Mouse (Mus musculus): Measurements from ENCODE around the gene BC004004.

BC004004 gene

GRCm38 (mm10) chr17:29339170-29339768 is 70.7 kb downstream of the BC004004 start:
- H3K4me1 ChIP-seq (replicated peaks; ENCODE audit: low read depth, low read length) = peaks cover 67% of the 10 kb centered on the region
- TF ChIP-seq POU5F1 (IDR thresholded peaks at IDR 0.05; ENCODE audit: borderline replicate concordance, low read length) = no peak
- peaks cover 77% of the 10 kb centered on the region for H3K36me3 ChIP-seq (ENCODE audit: insufficient read depth, low read length)
- no peaks in the 10 kb centered on the region for H3K9me3 ChIP-seq (ENCODE audit: low read length)
- H3K4me3 ChIP-seq (replicated peaks; ENCODE audit: low read length) = no peak overlapping the region
- no peaks in the 10 kb centered on the region for H3K27me3 ChIP-seq (ENCODE audit: insufficient read depth, low read length)

- no peaks in the 10 kb centered on the region for H3K9me3 ChIP-seq (ENCODE audit: low read length)
- H3K4me1 ChIP-seq (replicated peaks; ENCODE audit: low read depth, low read length) = peaks cover 72% of the 10 kb centered on the region
- H3K4me3 ChIP-seq (replicated peaks; ENCODE audit: low read length) = peak overlapping the region; percentile 49
- H3K36me3 ChIP-seq (ENCODE audit: insufficient read depth, low read length) = peaks cover 76% of the 10 kb centered on the region
- no peak for TF ChIP-seq POU5F1 (IDR thresholded peaks at IDR 0.05; ENCODE audit: borderline replicate concordance, low read length)
- no peak for TF ChIP-seq CTCF (conservative IDR thresholded peaks at IDR 0.05; ENCODE audit: low read length)
- no peak for TF ChIP-seq NANOG (IDR thresholded peaks at IDR 0.05; ENCODE audit: borderline replicate concordance, low read length)
- H3K27me3 ChIP-seq (ENCODE audit: insufficient read depth, low read length) = no peaks in the 10 kb centered on the region
Observed at GRCm38 (mm10) chr17:29340406-29341261, 72.0 kb downstream of the BC004004 start.

GRCm38 (mm10) chr17:29341591-29342003 is 73.0 kb downstream of the BC004004 start:
- Histone ChIP-seq H3K27me3 (ENCODE audit: insufficient read depth, low read length) (no peaks in the 10 kb centered on the region), H3K9me3 (ENCODE audit: low read length) (no peaks in the 10 kb centered on the region), H3K36me3 (ENCODE audit: insufficient read depth, low read length) (peaks cover 66% of the 10 kb centered on the region), H3K4me1 (replicated peaks; ENCODE audit: low read depth, low read length) (peaks cover 77% of the 10 kb centered on the region), H3K4me3 (replicated peaks; ENCODE audit: low read length) (peak overlapping the region; percentile 49)
- TF ChIP-seq POU5F1 (IDR thresholded peaks at IDR 0.05; ENCODE audit: borderline replicate concordance, low read length) (no peak), CTCF (conservative IDR thresholded peaks at IDR 0.05; ENCODE audit: low read length) (peak; percentile 22; the same call in 1 of the 2 replicates), NANOG (IDR thresholded peaks at IDR 0.05; ENCODE audit: borderline replicate concordance, low read length) (no peak)

GRCm38 (mm10) chr17:29342010-29342910 is 73.7 kb downstream of the BC004004 start:
- TF ChIP-seq CTCF (conservative IDR thresholded peaks at IDR 0.05; ENCODE audit: low read length) (no peak), NANOG (IDR thresholded peaks at IDR 0.05; ENCODE audit: borderline replicate concordance, low read length) (no peak), POU5F1 (IDR thresholded peaks at IDR 0.05; ENCODE audit: borderline replicate concordance, low read length) (no peak)
- H3K4me3 ChIP-seq (replicated peaks; ENCODE audit: low read length) = peak overlapping the region; percentile 49
- no peaks in the 10 kb centered on the region for H3K27me3 ChIP-seq (ENCODE audit: insufficient read depth, low read length)
- peaks cover 78% of the 10 kb centered on the region for H3K4me1 ChIP-seq (replicated peaks; ENCODE audit: low read depth, low read length)
- H3K36me3 ChIP-seq (ENCODE audit: insufficient read depth, low read length) = peaks cover 59% of the 10 kb centered on the region
- H3K9me3 ChIP-seq (ENCODE audit: low read length) = no peaks in the 10 kb centered on the region

GRCm38 (mm10) chr17:29343241-29343640 is 74.7 kb downstream of the BC004004 start:
- Histone ChIP-seq H3K9me3 (ENCODE audit: low read length) (no peaks in the 10 kb centered on the region), H3K27me3 (ENCODE audit: insufficient read depth, low read length) (no peaks in the 10 kb centered on the region), H3K4me1 (replicated peaks; ENCODE audit: low read depth, low read length) (peaks cover 81% of the 10 kb centered on the region), H3K4me3 (replicated peaks; ENCODE audit: low read length) (no peak overlapping the region), H3K36me3 (ENCODE audit: insufficient read depth, low read length) (peaks cover 50% of the 10 kb centered on the region)
- TF ChIP-seq NANOG (IDR thresholded peaks at IDR 0.05; ENCODE audit: borderline replicate concordance, low read length) (no peak), CTCF (conservative IDR thresholded peaks at IDR 0.05; ENCODE audit: low read length) (no peak), POU5F1 (IDR thresholded peaks at IDR 0.05; ENCODE audit: borderline replicate concordance, low read length) (no peak)

GRCm38 (mm10) chr17:29345272-29345671 is 76.7 kb downstream of the BC004004 start:
- Histone ChIP-seq H3K4me3 (replicated peaks; ENCODE audit: low read length) (no peak overlapping the region), H3K4me1 (replicated peaks; ENCODE audit: low read depth, low read length) (peaks cover 78% of the 10 kb centered on the region), H3K27me3 (ENCODE audit: insufficient read depth, low read length) (no peaks in the 10 kb centered on the region), H3K9me3 (ENCODE audit: low read length) (no peaks in the 10 kb centered on the region), H3K36me3 (ENCODE audit: insufficient read depth, low read length) (peaks cover 29% of the 10 kb centered on the region)
- no peak for TF ChIP-seq POU5F1 (IDR thresholded peaks at IDR 0.05; ENCODE audit: borderline replicate concordance, low read length)
- no peak for TF ChIP-seq CTCF (conservative IDR thresholded peaks at IDR 0.05; ENCODE audit: low read length)
- no peak for TF ChIP-seq NANOG (IDR thresholded peaks at IDR 0.05; ENCODE audit: borderline replicate concordance, low read length)

GRCm38 (mm10) chr17:29346496-29347125 is 78.0 kb downstream of the BC004004 start:
- TF ChIP-seq POU5F1 (IDR thresholded peaks at IDR 0.05; ENCODE audit: borderline replicate concordance, low read length) (no peak), CTCF (conservative IDR thresholded peaks at IDR 0.05; ENCODE audit: low read length) (no peak), NANOG (IDR thresholded peaks at IDR 0.05; ENCODE audit: borderline replicate concordance, low read length) (no peak)
- Histone ChIP-seq H3K9me3 (ENCODE audit: low read length) (no peaks in the 10 kb centered on the region), H3K36me3 (ENCODE audit: insufficient read depth, low read length) (peaks cover 25% of the 10 kb centered on the region), H3K4me3 (replicated peaks; ENCODE audit: low read length) (peak overlapping the region; percentile 89), H3K27me3 (ENCODE audit: insufficient read depth, low read length) (no peaks in the 10 kb centered on the region), H3K4me1 (replicated peaks; ENCODE audit: low read depth, low read length) (peaks cover 78% of the 10 kb centered on the region)

Data from E14TG2a.4 (cell line).